Mouse (Mus musculus) ES-E14 (cell line): ENCODE measurements at regions not wholly inside any gene's neighbourhood (a gene's known extent, or its start where the extent isn't known, plus 50 kb on each side); places are given as distances from the start of the nearest gene placed in this dataset.

Source experiments
- DNase-seq: peaks from one replicate; pipeline ENCODE4 v3.0.0-alpha.2; 2013; ENCODE audit warnings: low read depth, low spot score
- H3K27ac ChIP-seq: 2 replicates; pipeline ENCODE4 v1.5.1; 2012; ENCODE audit warnings: low read depth, mild to moderate bottlenecking, low read length, moderate library complexity, mixed read lengths; ENCODE audit not compliant: poor library complexity, insufficient read depth, severe bottlenecking
- H3K36me3 ChIP-seq: 2 replicates; pipeline ENCODE4 v1.6.1; 2012; ENCODE audit warnings: mild to moderate bottlenecking, low read length, moderate library complexity, mixed read lengths; ENCODE audit not compliant: control insufficient read depth, poor library complexity, insufficient read depth, severe bottlenecking
- H3K4me1 ChIP-seq, 2 experiments: fragments of 150-350 bp in 1 of 2; sonication (generic) in 1 of 2; 2 replicates each; pipeline ENCODE4 v1.6.1; 2012; ENCODE audit warnings: low read length in 2 of 2, mild to moderate bottlenecking in 1 of 2, mixed read lengths in 1 of 2; ENCODE audit not compliant: control insufficient read depth in 2 of 2, insufficient read depth in 2 of 2, poor library complexity in 1 of 2
- H3K4me3 ChIP-seq, 2 experiments: fragments of 150-350 bp in 1 of 2; sonication (generic) in 1 of 2; 2 replicates each; pipeline ENCODE4 v1.5.1; 2012; ENCODE audit warnings: low read length in 2 of 2, low read depth in 1 of 2, mild to moderate bottlenecking in 1 of 2, mixed read lengths in 1 of 2; ENCODE audit not compliant: insufficient read depth in 1 of 2, poor library complexity in 1 of 2, severe bottlenecking in 1 of 2
- H3K9ac ChIP-seq: 2 replicates; pipeline ENCODE4 v1.6.1; 2012; ENCODE audit warnings: low read depth, mild to moderate bottlenecking, low read length, mixed read lengths; ENCODE audit not compliant: poor library complexity, insufficient read depth, severe bottlenecking
- H3K9me3 ChIP-seq: fragments of 150-350 bp; sonication (generic); 2 replicates; pipeline ENCODE4 v1.6.1; 2012; ENCODE audit warnings: low read depth, mild to moderate bottlenecking, low read length; ENCODE audit not compliant: control insufficient read depth, insufficient read depth
- CHD2 ChIP-seq: IDR thresholded peaks from 2 replicates; pipeline ENCODE4 v1.6.1; 2014; ENCODE audit warnings: mild to moderate bottlenecking, low read depth, low read length, inconsistent platforms
- HCFC1 ChIP-seq: IDR thresholded peaks from 2 replicates; pipeline ENCODE4 v1.6.1; 2012; ENCODE audit warnings: low read length, inconsistent platforms, borderline replicate concordance; ENCODE audit not compliant: insufficient read depth
- MAFK ChIP-seq: IDR thresholded peaks from 2 replicates; pipeline ENCODE4 v1.6.1; 2014; ENCODE audit warnings: mild to moderate bottlenecking, low read depth, low read length, inconsistent platforms; ENCODE audit not compliant: insufficient read depth
- ZC3H11A ChIP-seq: IDR thresholded peaks from 2 replicates; pipeline ENCODE4 v1.6.1; 2012; ENCODE audit warnings: low read depth, mild to moderate bottlenecking, inconsistent platforms, low read length, borderline replicate concordance
- ZNF384 ChIP-seq: IDR thresholded peaks from 2 replicates; pipeline ENCODE4 v1.6.1; 2012; ENCODE audit warnings: low read depth, low read length, inconsistent platforms
- in situ Hi-C, 2 experiments: fragments of 600-800 bp; cut with MboI; formaldehyde crosslinking; loops; one replicate each; pipeline ENCODE4 v1.15.1; 2025; ENCODE audit warnings: low sequenced_read_pairs in 2 of 2, inconsistent platforms in 1 of 2; ENCODE audit not compliant: unreplicated experiment in 2 of 2

- H3K4me1 ChIP-seq: no peaks in the 10 kb centered on the region
- no peaks in the 10 kb centered on the region for H3K9me3 ChIP-seq
- DNase-seq: no peak
- TF ChIP-seq CHD2 (no peak), MAFK (no peak), HCFC1 (no peak), ZC3H11A (no peak)
- H3K9ac ChIP-seq: no peak overlapping the region
- no peak overlapping the region for H3K4me3 ChIP-seq
- no peaks in the 10 kb centered on the region for H3K36me3 ChIP-seq
- no peak overlapping the region for H3K27ac ChIP-seq
- in situ Hi-C loops: no loop called here
Observed at GRCm38 (mm10) chr6:11762912-11763311, 144.4 kb downstream of the Ndufa4 start.

DNA sequence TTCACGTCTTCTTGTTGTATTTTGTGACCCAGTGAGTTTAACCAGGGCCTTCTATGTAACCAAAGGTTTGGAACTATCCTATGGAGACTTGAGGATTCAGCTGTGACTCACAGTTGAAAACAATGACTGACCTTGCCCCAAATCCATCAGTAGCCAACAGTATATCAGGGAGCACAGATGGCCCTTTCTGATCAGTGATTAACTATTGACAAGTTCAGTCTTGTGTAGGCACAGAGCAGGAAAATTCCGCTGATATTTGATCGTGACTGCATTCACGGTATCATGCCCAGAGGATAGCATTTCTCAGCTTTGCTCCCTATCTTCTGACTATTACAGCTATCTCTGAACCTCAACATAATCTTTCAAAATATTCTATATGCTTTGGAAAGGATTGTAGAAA lies 169.6 kb downstream of the Ndufa4 start:
- DNase-seq: no peak
- H3K4me3 ChIP-seq: no peak overlapping the region
- in situ Hi-C loops: no loop called here
- H3K36me3 ChIP-seq: no peaks in the 10 kb centered on the region
- H3K27ac ChIP-seq: no peak overlapping the region
- no peaks in the 10 kb centered on the region for H3K9me3 ChIP-seq
- H3K4me1 ChIP-seq: no peaks in the 10 kb centered on the region
- no peak for TF ChIP-seq HCFC1
- no peak for TF ChIP-seq CHD2
- no peak for TF ChIP-seq MAFK
- TF ChIP-seq ZNF384: no peak
- TF ChIP-seq ZC3H11A: no peak
- no peak overlapping the region for H3K9ac ChIP-seq

GRCm38 (mm10) chr6:11731126-11731525 lies 176.2 kb downstream of the Ndufa4 start:
- Histone ChIP-seq H3K4me3 (no peak overlapping the region), H3K9ac (no peak overlapping the region), H3K9me3 (no peaks in the 10 kb centered on the region), H3K27ac (no peak overlapping the region), H3K36me3 (no peaks in the 10 kb centered on the region), H3K4me1 (no peaks in the 10 kb centered on the region)
- no peak for DNase-seq
- TF ChIP-seq CHD2 (no peak), ZNF384 (no peak), HCFC1 (no peak), ZC3H11A (no peak), MAFK (no peak)
- in situ Hi-C loops: no loop called here

- Histone ChIP-seq H3K4me3 (no peak overlapping the region), H3K4me1 (no peaks in the 10 kb centered on the region), H3K36me3 (no peaks in the 10 kb centered on the region), H3K9me3 (no peaks in the 10 kb centered on the region), H3K27ac (no peak overlapping the region), H3K9ac (no peak overlapping the region)
- TF ChIP-seq HCFC1 (no peak), ZC3H11A (no peak), MAFK (no peak), CHD2 (no peak), ZNF384 (no peak)
- in situ Hi-C loops: no loop called here
- no peak for DNase-seq
Observed at GRCm38 (mm10) chr6:11730667-11731066, 176.6 kb downstream of the Ndufa4 start.

DNA sequence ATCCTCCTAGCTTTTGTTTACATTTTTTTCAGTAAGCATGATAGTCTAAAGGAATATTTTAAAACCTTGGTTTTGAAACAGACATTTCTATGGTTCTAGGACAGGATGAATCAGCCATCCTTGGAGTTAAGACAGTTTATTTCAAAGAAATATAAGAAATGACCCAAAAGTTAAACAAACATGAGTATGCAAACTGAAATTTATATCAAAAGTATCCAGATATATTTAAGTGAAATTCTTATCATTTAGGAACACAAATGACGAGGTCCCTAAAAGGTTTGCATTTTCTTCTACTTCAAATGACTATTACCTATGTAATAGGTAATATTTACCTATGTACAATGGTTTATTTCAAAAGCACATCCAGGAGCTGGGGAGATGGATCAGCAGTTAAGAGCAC lies 179.5 kb downstream of the Ndufa4 start:
- Histone ChIP-seq H3K9ac (no peak overlapping the region), H3K9me3 (no peaks in the 10 kb centered on the region), H3K4me1 (no peaks in the 10 kb centered on the region), H3K27ac (no peak overlapping the region), H3K4me3 (no peak overlapping the region), H3K36me3 (no peaks in the 10 kb centered on the region)
- no peak for TF ChIP-seq ZC3H11A
- TF ChIP-seq HCFC1: no peak
- no peak for TF ChIP-seq CHD2
- TF ChIP-seq MAFK: no peak
- TF ChIP-seq ZNF384: no peak
- DNase-seq: no peak
- in situ Hi-C loops: no loop called here
